Mouse (Mus musculus) embryo, embryonic 11.5 days (tissue): ENCODE results near the gene Neil1.

Experiments used
- DNase-seq: peaks from one replicate; pipeline ENCODE4 v3.0.0-alpha.2; 2012; ENCODE audit warnings: low read depth, low spot score

The Neil1 gene

DNA sequence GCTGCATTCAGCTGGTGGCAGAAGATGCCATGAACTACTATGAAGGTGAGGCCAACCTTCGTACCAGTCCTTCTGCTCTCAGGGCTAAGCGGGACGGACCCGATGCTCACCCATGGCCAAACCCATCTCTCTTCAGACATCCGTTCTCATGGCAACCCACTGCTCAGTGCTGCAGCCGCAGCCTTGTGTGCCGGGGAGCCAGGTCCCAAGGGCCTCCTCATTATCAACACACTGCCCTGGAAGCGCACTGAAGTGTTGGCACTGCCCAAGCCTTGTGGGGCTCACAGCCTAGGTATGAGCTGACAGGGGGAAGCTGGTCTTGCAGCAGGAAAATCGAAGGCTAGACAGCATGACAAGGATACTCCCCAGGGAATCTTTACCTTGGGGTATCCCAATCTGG is 9.0 kb downstream of the Neil1 start:
- DNase-seq, result no peak

- no peak for DNase-seq
Measured at GRCm38 (mm10) chr9:57138507-57138906, 9.6 kb downstream of the Neil1 start.

DNA sequence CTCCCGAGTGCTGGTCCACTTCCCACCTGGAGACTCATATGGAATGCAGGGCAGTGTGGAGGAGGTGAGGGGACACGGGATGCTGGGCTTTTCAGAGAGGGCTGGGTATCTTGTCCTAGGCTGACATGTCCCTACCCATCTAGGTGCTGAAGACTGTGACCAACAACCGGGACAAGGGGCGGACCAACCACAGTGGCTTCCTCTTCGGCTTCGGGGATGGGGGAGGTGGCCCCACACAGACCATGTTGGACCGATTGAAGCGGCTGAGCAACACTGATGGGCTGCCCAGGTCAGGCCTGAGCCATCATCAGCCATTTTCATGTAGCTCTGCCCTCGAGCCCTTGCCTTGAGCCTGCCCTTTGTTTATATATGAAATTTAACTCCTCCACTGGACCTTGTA is 10.3 kb downstream of the Neil1 start:
- DNase-seq, result no peak

- no peak for DNase-seq
Measured at GRCm38 (mm10) chr9:57137246-57137645, 10.9 kb downstream of the Neil1 start.

DNA sequence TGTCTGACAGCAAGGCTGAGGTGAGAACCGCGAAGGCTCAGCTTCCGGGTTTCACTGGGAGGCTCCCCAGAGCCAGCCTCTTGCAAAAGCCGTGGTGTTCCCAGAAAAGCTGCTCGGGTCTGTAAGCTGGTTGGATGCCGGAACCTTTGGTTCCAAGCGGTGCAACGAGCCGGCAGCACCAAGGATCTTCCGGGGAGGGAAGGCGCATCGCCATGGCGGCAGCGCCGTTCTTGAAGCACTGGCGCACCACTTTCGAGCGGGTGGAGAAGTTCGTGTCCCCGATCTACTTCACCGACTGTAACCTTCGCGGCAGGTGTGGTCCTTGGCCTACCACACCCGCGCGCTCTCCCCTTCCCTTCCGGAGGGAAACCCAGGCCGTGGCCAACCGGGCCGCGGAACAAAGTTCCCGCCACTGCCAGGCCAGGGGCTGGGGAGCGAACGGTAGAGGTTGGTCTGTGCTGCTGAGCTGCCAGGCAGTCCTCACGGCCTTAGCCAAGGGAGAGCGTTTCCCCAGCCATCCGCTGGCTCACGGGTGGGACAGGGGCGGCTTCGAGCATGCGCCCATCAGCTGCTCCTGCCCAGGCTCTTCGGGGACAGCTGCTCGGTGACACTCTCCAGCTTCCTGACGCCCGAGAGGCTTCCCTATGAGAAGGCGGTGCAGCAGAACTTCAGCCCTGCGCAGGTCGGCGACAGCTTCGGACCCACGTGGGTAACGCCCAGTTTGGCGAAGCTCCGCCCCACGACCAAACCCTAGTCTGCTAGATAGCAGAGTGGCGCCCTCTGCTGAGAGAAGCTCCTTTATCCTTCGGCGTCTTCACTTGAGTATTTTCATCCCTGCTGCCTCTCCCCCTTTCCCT is 17.3 kb downstream of the Neil1 start, which contains the start of gene Man2c1:
Gene Man2c1 (plus strand): TSS at position 114 of the 857 bp plus-strand sequence.
- DNase-seq, result peak; percentile 83

GRCm38 (mm10) chr9:57129641-57130040 is 18.5 kb downstream of the Neil1 start:
- DNase-seq, result no peak

DNA sequence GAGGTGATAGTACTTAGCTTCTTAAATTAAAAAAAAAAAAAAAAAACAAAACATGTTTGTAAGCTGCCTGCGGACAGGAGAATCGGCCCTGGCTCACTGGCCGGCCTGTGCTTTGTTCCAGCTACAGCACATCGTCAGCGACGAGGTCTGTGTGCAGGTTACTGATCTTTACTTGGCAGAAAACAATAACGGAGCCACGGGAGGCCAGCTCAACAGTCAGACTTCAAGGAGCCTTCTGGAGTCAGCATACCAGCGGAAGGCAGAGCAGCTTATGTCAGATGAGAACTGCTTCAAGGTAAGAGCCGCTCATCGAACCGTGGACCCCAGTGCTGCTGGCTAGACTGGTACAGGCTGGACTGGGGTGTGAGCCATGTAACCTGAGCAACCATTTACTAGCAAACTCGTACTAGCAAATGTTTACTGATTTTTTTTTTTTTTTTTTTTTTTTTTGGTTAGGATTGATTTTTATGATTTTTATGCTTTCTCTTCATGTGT is 30.8 kb downstream of the Neil1 start:
- no peak for DNase-seq
